Mouse (Mus musculus) liver, embryonic 11.5 days (tissue): ENCODE data around the gene Dennd1a. TPM values are rescaled to one million over a fixed set of nuclear protein-coding genes. Genes with fewer than 3 reads are reported as not detected.

ENCODE experiments used
- ATAC-seq: fragments of 200-750 bp; cut with Nextera tagmentation; replicated peaks from 2 replicates; pipeline ENCODE4 v1.8.0; 2017; ENCODE audit warnings: moderate number of reproducible peaks, mild to moderate bottlenecking, moderate TSS enrichment, moderate library complexity; ENCODE audit not compliant: low FRiP score
- DNase-seq: peaks from one replicate; pipeline ENCODE4 v3.0.0-alpha.2; 2017; ENCODE audit warnings: low spot score
- H3K27ac ChIP-seq: fragments of 300-500 bp; sonication (generic); 2 replicates; pipeline ENCODE4 v1.5.1; 2014; ENCODE audit warnings: mild to moderate bottlenecking, low read depth, low read length, control low read depth
- H3K27me3 ChIP-seq: fragments of 300-500 bp; sonication (generic); replicated peaks from 2 replicates; pipeline ENCODE4 v1.6.1; 2014; ENCODE audit warnings: low read length, mixed read lengths; ENCODE audit not compliant: control insufficient read depth, insufficient read depth
- H3K36me3 ChIP-seq: fragments of 300-500 bp; sonication (generic); 2 replicates; pipeline ENCODE4 v1.6.1; 2014; ENCODE audit warnings: mild to moderate bottlenecking, low read length, moderate library complexity, mixed read lengths; ENCODE audit not compliant: control insufficient read depth, insufficient read depth
- H3K4me1 ChIP-seq: fragments of 300-500 bp; sonication (generic); replicated peaks from 2 replicates; pipeline ENCODE4 v1.6.1; 2014; ENCODE audit warnings: low read length, mixed read lengths; ENCODE audit not compliant: control insufficient read depth, insufficient read depth
- H3K4me2 ChIP-seq: fragments of 300-500 bp; sonication (generic); 2 replicates; pipeline ENCODE4 v1.6.1; 2014; ENCODE audit warnings: mild to moderate bottlenecking, control low read depth, moderate library complexity
- H3K4me3 ChIP-seq: fragments of 300-500 bp; sonication (generic); 2 replicates; pipeline ENCODE4 v1.5.1; 2014; ENCODE audit warnings: low read depth, low read length, control low read depth
- H3K9ac ChIP-seq: fragments of 300-500 bp; sonication (generic); 2 replicates; pipeline ENCODE4 v1.6.1; 2014; ENCODE audit warnings: low read depth, low read length, control low read depth
- H3K9me3 ChIP-seq: fragments of 300-500 bp; sonication (generic); 2 replicates; pipeline ENCODE4 v1.6.1; 2016; ENCODE audit warnings: low read length, inconsistent platforms, mixed read lengths; ENCODE audit not compliant: control insufficient read depth
- WGBS: fragments of 180-500 bp; shearing (Covaris S2); extraction: QIAGEN DNeasy Blood & Tissue Kit; methylation state at CpG from one replicate; pipeline ENCODE4 v1.1.7; 2014; 5-methylcytosine and 5-hydroxymethylcytosine counted together
- polyA plus RNA-seq: library from polyadenylated mRNA; unstranded; fragments of >200 nt; fragmentation: Nextera tagmentation; extraction: Ambion mirVana; gene quantifications from 2 replicates; pipeline ENCODE4 v1.2.1, GENCODE M21; 2014

The Dennd1a gene
- polyA plus RNA-seq, 1 experiment from 2014 or later = 10.6 TPM

DNA sequence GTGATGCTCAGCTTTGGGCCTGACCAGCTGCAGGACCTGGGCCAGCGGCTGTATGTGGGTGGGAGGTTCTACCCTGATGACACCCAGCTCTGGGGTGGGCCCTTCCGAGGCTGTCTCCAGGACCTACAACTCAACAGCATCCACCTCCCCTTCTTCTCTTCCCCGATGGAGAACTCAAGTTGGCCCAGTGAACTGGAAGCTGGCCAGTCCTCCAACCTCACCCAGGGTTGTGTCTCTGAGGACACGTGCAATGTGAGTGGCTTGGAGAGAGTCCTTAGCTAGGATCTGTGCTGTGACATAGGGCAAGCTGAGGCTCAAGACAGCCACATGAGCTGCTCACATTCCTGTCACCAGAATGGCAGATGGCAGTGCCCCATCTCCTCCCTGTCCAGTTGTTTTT lies 495.9 kb downstream of the Dennd1a start:
- ATAC-seq = no peak
- H3K36me3 ChIP-seq = no peaks in the 10 kb centered on the region
- no peaks in the 10 kb centered on the region for H3K9me3 ChIP-seq
- DNase-seq = no peak
- no peak overlapping the region for H3K4me3 ChIP-seq
- H3K9ac ChIP-seq = no peak overlapping the region
- H3K27ac ChIP-seq = no peak overlapping the region
- H3K27me3 ChIP-seq = peaks cover 49% of the 10 kb centered on the region
- 87% methylated on average over 4 of the region's 4 CpGs for WGBS
- no peak overlapping the region for H3K4me2 ChIP-seq
- no peaks in the 10 kb centered on the region for H3K4me1 ChIP-seq

DNA sequence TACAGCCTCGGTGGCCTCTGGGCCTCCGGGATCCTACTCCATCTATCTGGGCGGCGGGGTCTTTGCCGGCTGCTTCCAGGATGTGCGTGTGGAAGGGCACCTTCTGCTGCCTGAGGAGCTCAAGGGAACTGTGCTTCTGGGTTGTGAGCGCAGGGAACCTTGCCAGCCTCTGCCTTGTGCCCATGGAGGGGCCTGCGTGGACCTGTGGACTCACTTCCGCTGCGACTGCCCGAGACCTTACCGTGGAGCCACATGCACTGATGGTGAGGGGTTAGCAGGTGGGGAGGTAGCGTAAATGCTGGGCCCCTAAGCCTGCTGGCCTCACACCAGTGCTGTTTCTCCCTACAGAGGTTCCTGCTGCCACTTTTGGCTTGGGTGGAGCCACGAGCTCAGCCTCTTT lies 496.5 kb downstream of the Dennd1a start:
- peaks cover 54% of the 10 kb centered on the region for H3K27me3 ChIP-seq
- WGBS = 89% methylated on average over 14 of the region's 14 CpGs
- DNase-seq = no peak
- no peaks in the 10 kb centered on the region for H3K36me3 ChIP-seq
- H3K9ac ChIP-seq = no peak overlapping the region
- H3K9me3 ChIP-seq = no peaks in the 10 kb centered on the region
- ATAC-seq = no peak
- H3K27ac ChIP-seq = no peak overlapping the region
- H3K4me2 ChIP-seq = no peak overlapping the region
- H3K4me3 ChIP-seq = no peak overlapping the region
- no peaks in the 10 kb centered on the region for H3K4me1 ChIP-seq

DNA sequence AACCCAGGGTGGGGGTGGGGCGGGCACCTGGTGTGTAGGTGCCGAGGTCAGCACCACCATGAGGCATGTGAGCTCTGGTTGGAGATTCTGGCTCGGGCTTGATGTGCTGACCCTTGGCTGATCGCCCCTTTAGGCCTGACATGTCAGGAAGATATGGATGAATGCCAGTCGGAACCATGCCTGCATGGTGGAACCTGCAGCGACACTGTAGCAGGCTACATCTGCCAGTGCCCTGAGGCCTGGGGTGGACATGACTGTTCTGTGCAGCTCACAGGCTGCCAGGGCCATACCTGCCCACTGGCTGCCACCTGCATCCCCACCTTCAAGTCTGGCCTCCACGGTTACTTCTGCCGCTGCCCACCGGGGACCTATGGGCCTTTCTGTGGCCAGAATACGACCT lies 497.2 kb downstream of the Dennd1a start:
- H3K9ac ChIP-seq = no peak overlapping the region
- peaks cover 56% of the 10 kb centered on the region for H3K27me3 ChIP-seq
- ATAC-seq = no peak
- WGBS = 78% methylated on average over 10 of the region's 10 CpGs
- no peak for DNase-seq
- H3K27ac ChIP-seq = no peak overlapping the region
- no peaks in the 10 kb centered on the region for H3K4me1 ChIP-seq
- H3K36me3 ChIP-seq = no peaks in the 10 kb centered on the region
- no peak overlapping the region for H3K4me2 ChIP-seq
- no peak overlapping the region for H3K4me3 ChIP-seq
- no peaks in the 10 kb centered on the region for H3K9me3 ChIP-seq

DNA sequence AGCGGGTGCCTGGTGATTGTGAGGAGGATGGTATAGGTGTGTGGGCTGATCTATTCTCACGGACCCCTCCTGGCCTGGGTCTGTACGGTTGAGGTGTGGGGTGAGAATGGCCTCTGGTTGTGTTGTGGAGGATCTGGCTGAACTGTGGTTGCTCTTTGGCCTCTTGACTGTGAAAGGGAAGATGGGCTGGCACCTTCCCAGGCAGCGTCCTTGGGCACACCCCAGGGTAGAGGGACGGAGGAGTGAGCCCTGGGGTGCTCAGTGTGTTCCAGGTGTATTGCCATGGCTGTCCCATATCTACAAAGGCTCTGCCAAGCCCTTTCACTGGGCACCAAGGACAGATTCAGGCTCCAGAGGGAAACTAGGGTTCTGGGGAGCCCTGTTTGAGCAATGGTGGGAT lies 498.2 kb downstream of the Dennd1a start:
- Histone ChIP-seq H3K27ac (no peak overlapping the region), H3K36me3 (no peaks in the 10 kb centered on the region), H3K9ac (no peak overlapping the region), H3K27me3 (peaks cover 49% of the 10 kb centered on the region), H3K9me3 (no peaks in the 10 kb centered on the region), H3K4me1 (no peaks in the 10 kb centered on the region; the same call in 1 of the 2 replicates), H3K4me3 (no peak overlapping the region), H3K4me2 (no peak overlapping the region)
- no peak for DNase-seq
- no peak for ATAC-seq
- WGBS = 86% methylated on average over 5 of the region's 5 CpGs

DNA sequence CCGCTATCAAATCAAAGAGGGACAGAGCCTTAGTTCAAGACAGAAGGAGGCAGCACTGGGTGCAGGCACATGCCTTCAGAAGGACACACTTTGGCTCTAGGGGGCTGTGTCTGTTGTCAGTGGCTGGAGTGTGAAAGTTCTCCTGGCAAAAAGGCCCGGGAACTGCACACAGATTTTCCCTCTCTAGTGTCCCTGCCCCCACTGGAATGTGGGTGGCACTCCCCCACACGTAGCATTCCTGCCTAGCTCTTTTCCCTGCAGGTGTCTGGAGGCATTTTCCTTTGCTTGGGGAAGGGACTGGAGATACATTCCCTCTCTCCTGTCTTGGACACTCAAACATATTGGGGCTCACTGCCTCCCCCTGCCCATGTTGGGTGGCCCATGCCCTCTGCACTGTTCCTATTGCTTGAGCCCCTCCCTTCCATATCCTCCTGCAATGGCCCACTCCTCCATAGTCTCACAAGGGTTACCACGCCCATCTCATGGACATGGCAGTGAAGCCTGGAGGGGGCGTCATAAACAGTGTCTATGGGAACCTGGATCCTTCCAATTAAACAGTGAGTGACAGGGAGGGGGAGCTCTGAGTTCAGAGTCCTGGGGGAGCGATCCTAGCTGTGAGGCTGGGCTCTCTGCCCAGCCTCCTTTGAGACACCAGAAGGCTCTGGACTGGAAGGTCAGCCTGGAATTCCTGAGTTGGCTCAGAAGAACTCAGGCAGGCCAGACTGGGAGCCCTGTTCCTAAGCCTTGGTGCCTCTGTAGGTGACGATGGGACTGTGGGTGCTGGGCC lies 498.8 kb downstream of the Dennd1a start:
- H3K4me2 ChIP-seq = no peak overlapping the region
- no peak overlapping the region for H3K9ac ChIP-seq
- no peaks in the 10 kb centered on the region for H3K9me3 ChIP-seq
- 64% methylated on average over 7 of the region's 7 CpGs for WGBS
- ATAC-seq (no peak), DNase-seq (no peak)
- no peak overlapping the region; the same call in 1 of the 2 replicates for H3K27ac ChIP-seq
- no peak overlapping the region for H3K4me3 ChIP-seq
- no peaks in the 10 kb centered on the region; the same call in 1 of the 2 replicates for H3K4me1 ChIP-seq
- peaks cover 46% of the 10 kb centered on the region for H3K27me3 ChIP-seq
- H3K36me3 ChIP-seq = no peaks in the 10 kb centered on the region

DNA sequence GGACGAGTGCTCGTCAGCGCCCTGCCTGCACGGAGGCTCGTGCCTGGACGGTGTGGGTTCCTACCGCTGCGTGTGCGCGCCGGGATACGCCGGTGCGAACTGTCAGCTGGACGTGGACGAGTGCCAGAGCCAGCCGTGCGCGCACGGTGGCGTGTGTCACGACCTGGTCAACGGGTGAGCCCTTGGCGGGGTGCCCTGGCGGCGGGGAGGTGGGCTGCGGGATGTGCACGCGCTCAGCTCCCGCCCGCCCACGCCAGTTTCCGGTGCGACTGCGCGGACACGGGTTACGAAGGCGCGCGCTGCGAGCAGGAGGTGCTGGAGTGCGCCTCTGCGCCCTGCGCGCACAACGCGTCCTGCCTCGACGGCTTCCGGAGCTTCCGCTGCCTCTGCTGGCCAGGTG lies 500.7 kb downstream of the Dennd1a start:
- Histone ChIP-seq H3K9ac (no peak overlapping the region), H3K4me3 (peak overlapping the region; percentile 26), H3K36me3 (no peaks in the 10 kb centered on the region), H3K27ac (no peak overlapping the region; the same call in 1 of the 2 replicates), H3K4me1 (no peaks in the 10 kb centered on the region; the same call in 1 of the 2 replicates), H3K9me3 (no peaks in the 10 kb centered on the region), H3K4me2 (peak overlapping the region; percentile 49), H3K27me3 (peaks cover 37% of the 10 kb centered on the region)
- no peak for ATAC-seq
- WGBS = 26% methylated on average over 52 of the region's 52 CpGs
- DNase-seq = no peak

DNA sequence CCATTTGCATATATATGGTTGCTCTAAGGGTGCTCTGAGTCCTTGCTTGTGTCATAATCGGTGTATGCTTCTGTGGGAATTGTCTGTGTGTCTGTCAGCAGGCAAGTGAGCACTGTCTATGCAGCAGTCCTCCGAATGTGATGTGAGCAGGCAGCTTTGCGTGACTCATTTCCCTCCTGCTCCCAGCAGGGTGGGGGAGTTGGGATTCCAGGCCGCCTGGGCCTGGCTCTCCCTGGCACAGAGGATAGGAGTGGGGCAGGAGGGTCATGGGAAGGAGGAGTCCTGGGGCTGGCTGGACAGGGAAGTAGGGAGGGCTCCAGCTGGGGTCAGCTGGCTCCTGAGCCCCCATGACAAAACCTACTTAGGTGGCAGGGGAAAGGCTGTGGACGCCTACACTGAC lies 502.7 kb downstream of the Dennd1a start:
- Histone ChIP-seq H3K4me2 (no peak overlapping the region), H3K9me3 (no peaks in the 10 kb centered on the region), H3K27ac (peak overlapping the region; percentile 9; the same call in 1 of the 2 replicates), H3K4me3 (no peak overlapping the region), H3K9ac (no peak overlapping the region), H3K36me3 (no peaks in the 10 kb centered on the region), H3K27me3 (peaks cover 36% of the 10 kb centered on the region), H3K4me1 (peaks cover 15% of the 10 kb centered on the region)
- 53% methylated on average over 5 of the region's 5 CpGs for WGBS
- ATAC-seq (no peak), DNase-seq (no peak)

DNA sequence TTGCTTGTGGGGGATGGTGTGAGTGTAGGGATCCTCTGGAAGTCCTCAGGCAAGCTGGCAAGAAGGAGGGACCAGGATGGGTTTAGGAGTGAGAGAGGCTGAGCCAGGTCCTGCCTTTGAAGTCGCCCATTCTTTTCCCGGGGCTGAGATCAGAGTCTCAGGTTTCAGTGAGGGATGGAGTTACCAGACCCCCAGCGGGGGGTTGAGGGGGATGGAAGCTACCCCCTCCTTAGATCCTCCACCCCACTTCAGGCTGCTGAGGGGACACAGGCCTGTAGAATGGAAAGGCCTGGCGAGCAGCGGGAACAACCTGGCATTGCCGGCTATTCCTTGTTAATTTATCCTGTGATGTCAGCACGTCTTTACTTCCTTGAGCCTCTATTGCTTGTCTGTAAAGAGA lies 505.2 kb downstream of the Dennd1a start:
- ATAC-seq (no peak), DNase-seq (no peak)
- Histone ChIP-seq H3K4me3 (no peak overlapping the region), H3K27me3 (peaks cover 26% of the 10 kb centered on the region), H3K4me2 (no peak overlapping the region), H3K4me1 (peaks cover 22% of the 10 kb centered on the region), H3K9ac (no peak overlapping the region), H3K36me3 (no peaks in the 10 kb centered on the region), H3K9me3 (no peaks in the 10 kb centered on the region), H3K27ac (no peak overlapping the region)
- 33% methylated on average over 7 of the region's 7 CpGs for WGBS

DNA sequence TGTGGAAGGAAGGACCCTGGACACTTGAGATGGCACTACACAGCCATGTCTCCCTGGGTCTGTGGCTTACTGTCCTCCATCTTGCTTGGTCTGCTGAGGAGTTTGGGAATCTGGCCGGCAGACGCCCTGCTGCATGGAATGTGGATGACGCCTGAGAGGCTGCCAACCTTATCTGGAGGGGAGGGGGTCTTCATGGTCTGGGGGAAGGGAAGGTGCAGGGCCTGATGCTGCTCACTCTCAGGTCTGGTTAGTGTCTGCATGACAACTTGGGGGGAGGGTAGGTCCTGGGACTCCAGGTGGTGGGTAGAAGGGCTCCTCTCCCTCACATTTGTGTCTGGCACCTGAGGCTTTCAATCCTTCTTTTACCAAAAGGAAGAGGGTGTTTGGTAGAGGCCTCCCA lies 505.8 kb downstream of the Dennd1a start:
- ATAC-seq = no peak
- H3K9ac ChIP-seq = no peak overlapping the region
- no peaks in the 10 kb centered on the region for H3K36me3 ChIP-seq
- no peak for DNase-seq
- whole genome bisulfite sequencing = 42% methylated on average over 3 of the region's 3 CpGs
- H3K27ac ChIP-seq = no peak overlapping the region
- H3K4me1 ChIP-seq = peaks cover 27% of the 10 kb centered on the region
- H3K9me3 ChIP-seq = no peaks in the 10 kb centered on the region
- peaks cover 20% of the 10 kb centered on the region for H3K27me3 ChIP-seq
- H3K4me2 ChIP-seq = no peak overlapping the region
- H3K4me3 ChIP-seq = no peak overlapping the region
